Mouse (Mus musculus) embryo, embryonic 10.5 days (tissue): Measurements from ENCODE around the gene Wnt2b.

Source experiments
- DNase-seq: peaks from one replicate; pipeline ENCODE4 v3.0.0-alpha.2; 2015; ENCODE audit warnings: low spot score

Gene Wnt2b

DNA sequence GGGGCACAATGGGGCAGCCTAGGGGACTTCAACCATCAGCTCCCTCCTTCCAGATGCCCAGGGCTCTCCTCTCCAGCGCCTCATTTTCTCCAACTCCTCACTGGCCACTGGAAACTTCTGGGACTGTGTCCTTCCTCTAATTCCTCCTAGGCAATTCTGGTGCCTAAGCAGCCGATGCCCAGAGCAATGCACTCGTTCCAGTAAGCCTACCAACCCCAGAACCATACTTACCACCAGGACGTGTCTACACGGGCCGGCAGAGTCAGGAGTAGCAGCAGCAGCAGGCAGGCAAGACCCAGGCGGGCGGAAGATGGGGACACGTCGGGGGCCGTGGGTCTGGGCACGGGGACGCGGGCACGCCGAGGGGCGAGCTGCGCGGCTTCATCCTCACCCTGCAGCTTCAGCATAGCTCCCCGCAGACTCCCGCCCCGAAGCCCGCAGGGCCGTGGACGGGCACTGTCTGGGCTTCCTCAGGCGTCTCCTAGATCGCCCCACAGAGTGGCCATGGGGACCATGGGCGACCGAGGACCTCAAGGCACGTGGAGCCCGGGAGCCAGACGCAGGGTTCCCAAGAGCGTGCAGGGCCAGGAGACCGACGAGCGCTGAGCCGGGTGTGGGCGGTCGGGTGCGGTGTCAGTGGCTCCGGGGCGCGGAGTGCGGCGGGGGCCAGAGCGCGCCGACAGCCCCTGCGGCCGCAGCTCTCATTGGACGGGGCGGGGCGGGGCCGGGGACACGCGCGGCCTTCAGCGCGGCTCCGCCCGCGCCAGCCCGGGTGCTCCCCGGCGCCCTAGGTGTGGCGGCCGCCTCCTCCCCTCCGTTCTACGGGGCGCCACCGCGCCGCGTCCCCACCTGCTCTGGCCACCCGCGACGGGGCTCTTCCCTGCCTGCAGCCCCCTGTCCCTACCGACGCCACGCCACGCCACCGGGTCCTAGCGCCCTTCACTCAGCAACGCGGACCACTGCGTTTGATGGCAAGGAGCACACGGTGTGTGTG, at the start of gene Wnt2b:
Gene Wnt2b, minus strand, starts transcription at position 856 of the 994 bp plus-strand sequence.
- no peak for DNase-seq

DNA sequence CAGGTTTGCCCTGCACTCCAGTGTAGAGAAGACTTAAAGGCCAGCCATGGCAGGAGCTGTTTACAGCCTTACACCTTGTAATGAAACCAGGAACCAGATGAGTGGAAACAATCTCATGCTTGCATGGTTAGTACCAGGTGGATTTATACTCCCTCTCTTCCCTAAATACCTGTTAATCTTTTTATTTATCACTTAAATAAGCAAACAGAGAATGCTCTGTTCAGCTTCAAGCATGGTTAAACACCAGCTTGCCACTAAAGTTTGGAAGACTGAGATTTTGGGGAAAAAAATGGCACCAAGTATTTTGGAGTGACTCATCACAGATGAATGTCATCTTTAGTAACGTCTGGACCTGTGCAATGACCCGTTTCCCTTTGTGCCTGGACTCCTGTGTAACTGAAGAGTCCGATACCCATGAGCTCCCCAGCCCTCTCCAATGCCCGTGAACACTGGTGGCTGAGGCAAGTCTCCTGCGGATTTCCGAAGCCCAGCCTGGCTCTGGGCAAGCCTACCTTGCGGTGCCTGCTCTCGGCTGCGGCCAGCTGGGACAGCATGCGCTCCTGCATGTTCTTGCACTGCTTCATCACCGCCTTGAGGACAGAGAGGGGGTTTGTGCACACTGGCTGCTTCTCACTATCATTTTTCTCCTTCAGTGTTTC, 49.1 kb upstream of the Wnt2b start:
- no peak for DNase-seq

DNA sequence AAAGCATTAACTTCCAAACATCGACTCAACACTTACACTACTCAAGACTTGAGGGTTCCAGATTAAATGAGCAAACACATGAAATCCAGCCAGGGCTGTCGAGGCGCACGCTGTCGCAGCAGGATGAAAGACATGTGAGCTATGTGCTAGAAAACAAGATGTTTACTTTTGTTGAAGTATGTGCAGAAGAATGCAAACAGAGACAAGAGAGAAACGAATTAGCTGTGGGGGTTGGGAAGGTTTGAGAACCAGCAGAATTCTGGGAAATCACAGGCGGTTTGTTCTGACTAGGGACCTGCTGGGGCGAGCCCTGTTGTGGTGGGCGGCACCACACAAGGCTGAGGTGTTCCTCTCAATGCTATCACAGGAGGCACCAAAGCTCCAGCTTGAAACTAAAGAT, 46.3 kb upstream of the Wnt2b start:
- DNase-seq = no peak

DNA sequence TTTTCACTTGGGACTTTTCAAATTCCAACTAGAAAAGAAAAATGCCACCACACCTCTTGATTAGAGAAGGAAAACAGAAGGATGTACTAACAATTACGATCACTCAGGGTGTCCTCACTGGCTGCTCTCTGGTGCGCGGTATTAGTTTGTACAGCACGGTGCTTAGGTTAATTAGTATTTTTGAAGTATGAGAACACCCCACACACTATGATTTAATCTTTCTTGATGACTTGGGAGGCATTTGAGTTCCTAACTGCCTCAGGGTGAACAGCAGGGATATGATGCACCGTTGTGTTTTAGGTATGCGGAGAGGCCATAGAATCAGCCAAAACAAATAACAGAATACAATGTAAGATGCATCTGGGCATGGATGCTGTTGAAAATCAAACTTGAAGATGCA, 44.4 kb upstream of the Wnt2b start:
- no peak for DNase-seq

DNA sequence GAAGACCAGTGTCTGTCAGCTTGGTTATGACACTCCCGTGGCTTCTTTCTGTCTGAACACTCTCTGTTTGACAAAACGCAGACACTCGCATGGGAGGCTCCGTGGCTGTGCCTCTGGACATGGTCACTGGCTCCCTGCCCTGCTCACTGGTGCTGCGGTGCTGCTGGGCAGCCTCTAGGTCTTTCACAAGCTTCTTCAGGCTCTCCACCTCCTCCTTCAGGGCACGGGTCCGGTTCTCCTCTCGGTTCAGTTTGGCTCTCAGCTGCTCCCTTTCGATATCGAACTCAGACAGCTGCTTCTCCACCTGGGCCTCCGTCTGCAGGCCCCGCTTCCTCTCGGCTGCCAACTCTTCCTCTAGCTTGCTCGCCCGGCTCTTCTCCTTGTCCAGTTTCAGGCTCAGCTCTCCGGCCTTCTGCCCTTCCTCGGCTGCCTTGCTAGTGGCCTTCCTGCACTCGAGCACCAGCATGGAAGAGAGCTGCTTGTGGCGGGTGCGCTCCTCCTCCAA, 43.9 kb upstream of the Wnt2b start:
- DNase-seq = no peak

DNA sequence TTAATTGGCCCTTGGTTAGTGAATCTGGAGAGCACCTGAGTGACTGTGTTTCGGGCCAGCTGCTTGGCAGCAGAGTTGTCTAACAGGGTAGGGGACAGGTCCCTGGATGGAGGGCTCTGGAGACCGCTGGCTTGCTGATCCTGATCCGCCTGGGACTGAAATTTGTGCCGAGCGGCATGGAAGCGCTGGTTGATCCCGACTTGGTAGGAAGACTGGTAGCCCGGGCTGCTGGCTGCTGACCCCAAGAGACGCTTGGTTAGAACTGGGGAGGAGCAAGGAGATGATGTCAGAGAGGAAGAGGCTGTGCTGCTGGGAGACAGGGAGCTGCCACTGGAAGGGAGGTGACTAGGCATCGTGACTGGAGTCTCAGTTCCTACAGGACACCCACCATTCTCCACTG, 43.3 kb upstream of the Wnt2b start:
- no peak for DNase-seq

DNA sequence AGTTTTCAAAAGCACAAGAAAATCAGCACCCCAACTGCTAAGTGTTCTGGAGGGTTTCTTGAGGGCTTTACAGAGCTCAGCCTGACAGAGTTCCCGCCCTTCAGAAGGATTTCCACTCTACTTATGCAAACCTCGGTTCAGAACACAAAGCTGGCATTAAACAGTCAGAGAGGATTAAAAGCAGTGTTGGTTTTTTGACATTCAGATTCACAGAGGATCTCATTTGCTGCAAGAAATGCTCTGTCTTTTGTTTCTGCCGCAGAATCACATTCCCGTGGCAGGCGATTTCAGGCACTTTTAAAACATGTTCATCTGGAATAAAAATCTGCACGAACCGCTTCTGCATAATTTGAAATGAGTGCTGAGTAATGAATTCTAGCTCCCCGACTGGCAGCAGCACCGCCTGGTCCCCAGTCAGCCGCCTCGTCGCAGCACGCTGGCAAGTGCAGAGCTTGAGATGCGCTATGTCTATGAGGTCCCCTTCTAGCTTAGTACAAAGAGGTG, 42.3 kb upstream of the Wnt2b start:
- DNase-seq = no peak

DNA sequence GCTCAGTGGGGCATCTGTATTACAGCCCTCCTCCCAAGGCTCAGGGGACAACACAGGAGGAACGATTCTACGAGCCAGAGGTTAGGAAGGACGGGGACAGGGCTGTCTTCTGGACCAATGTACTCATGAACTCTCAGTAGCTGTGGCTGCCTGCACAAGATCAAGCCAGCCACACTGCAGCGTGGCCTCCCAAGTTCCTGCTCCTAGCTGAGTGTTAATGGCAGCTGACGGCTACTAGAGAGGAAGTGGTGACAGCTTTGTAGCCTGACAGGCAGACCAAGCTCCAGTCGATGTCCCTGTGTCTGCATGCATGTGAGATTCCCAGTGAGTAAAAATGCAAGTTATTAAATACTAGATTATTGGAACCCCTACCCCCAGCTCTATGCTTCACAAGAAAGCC, 39.7 kb upstream of the Wnt2b start:
- DNase-seq = peak; percentile 5

DNA sequence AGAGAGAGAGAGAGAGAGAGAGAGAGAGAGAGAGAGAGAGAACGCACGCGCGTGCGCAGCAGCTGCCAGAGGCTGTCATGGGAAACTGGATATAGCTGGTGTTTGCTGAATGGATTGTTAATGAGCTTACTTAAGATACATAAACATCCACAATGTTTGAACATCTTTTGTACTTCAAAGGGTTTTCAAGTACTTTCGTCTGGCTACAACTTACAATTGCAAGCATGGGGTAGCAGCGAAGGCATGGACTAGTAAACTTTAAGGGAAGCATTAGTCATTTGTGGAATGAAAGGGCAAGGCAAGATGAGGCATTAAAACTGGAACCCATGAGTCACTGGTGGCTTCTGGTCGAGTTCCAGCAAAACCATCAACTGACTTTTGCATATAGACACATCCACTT, 38.8 kb upstream of the Wnt2b start:
- DNase-seq = no peak

DNA sequence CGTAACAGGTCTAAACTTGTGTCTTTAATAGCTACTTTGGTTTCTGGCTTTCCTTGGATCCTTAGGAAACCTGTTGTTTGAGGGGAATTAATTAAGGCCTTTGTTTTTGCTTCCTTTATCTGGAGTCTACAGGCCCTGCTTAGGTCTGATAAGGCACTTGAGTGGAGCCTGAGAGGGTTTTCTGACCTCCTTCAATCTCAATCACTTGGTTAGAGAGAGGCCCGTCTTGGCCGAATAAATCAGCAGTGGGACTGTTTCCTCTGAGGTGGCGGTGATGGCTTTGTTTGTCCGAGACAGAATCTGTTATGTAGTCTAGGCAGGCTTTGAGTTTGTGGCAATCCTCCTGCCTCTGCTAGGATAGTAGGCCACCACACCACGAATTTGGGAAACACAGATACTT, 35.8 kb upstream of the Wnt2b start:
- peak; percentile 12 for DNase-seq

DNA sequence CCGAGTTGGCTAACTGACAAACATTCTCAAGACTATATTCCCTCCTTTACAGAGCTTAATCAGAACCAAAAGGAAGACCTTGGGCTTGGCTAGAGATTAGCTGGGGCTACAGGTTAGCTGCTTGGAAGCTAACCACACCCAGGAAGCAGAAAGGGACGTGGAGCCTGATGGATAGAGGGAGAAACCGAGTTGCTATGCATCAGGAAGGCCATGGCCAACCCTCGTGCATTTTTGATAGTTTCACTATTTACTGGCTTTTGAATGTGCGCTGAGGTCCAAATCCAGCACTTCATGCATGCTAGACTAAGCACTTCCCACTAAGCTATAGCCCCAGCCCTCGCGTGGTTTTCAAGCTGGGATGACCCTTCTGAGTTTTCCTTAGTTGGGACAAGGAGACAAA, 34.0 kb upstream of the Wnt2b start:
- no peak for DNase-seq

DNA sequence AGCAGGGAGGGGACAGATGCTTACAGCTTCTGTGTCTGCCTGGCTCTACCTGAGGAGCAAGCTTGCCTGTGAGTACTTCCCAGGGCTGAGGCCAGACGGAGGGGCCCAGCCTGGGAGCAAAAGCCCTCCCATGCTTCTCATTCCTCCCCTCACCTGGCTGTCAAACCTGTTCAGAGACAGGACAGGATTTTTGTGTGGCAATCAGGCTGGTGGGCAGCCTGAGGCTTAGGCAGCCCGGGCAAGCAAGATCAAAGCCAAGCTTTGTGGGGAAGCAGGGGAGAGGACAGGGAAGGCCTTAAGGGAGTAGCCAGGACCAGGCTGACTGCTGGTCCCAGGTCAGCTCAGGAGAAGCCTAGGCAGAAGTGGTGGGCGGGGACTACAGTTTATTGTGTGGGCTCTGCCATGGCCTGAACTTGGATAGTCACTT, 32.7 kb upstream of the Wnt2b start:
- DNase-seq = peak; percentile 9

DNA sequence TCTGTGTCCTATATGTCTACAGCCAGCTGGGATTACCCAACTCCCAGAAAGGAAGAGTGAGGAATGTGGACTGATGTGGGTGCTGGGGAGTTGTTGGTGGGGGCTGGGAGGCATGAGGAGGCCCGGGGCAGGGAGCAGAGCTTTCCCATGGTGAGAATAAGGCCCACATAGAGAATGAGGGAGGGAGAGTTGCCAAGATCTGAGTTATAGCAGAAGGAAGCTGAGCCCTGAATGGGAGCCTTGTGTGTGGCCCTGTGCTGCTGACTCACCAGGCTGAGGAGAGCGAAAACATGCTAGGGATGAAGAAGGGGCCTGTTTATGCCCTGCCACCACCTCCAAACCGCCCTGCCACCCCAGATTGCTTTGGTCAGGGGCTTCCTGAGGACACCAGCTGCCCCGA, 32.1 kb upstream of the Wnt2b start:
- DNase-seq = no peak

DNA sequence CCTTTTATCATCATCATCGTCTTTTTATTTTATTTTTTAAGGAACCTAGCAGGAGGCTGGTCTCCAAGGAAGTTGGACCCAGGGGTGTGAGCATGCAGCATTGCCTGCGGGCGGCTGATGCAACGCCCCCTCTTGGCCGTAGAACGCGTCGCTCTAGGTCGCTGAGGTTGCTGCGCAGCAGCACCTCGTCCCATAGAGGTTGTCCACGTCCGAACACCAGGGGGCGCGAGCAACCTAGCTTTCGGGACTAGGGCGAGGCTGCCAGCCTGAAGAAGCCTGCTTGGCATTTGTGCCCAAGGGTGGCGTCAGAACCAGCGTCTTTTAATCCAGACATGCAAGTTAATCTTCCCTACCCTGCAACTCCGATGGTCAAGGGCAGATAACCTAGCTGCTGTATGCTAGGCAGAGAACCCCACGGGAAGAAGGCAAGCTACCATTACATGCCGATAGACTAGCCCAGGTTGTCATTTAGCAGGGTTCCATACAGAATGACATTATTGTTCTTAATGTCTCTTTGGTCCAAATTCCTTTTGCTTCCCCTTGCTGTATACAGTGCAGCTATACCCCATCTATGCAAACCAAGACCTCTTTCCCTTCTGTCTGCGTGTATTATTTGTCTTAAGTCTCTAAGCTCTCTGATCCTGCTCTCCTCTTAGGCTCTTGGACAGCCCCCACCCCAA, 31.1 kb upstream of the Wnt2b start:
- DNase-seq = peak; percentile 90

DNA sequence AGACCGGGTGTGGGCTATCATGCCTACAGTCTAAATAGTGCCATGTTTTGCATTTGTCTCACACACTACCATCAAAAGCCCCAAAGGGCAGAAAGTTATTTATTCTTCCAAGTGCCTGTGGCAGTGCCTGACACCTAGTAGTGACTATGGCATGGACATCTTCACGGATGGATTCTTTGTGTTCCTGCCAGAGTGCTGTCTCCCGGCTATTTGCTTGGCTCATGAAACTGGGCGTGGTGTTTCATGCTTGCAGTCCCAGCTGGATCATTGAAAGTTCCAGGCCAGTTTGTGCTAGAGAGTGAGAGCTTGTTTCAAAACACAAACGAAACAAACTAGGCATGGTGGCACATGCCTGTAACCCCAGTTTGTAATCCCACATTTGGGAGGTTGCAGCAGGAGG, 30.0 kb upstream of the Wnt2b start:
- DNase-seq = no peak

DNA sequence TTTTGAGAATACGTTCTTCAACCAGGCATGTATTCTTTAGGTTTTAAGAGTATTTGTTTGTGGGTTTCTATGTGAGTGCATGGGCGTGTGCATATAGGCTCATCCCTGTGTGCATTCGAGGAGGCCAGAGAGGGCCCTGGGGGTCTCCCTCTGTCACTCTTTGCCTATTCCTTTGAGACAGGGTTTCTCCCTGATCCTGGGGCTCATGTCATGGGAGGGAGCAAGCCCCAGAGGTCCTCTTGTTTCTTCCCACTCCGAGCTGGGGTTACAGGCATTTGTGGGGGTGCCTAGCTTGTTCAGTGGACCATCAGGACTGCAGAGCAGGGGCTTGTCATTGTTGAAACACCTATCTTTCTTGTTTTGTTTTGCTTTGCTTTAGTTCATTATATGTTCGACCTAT, 26.2 kb upstream of the Wnt2b start:
- DNase-seq = no peak

DNA sequence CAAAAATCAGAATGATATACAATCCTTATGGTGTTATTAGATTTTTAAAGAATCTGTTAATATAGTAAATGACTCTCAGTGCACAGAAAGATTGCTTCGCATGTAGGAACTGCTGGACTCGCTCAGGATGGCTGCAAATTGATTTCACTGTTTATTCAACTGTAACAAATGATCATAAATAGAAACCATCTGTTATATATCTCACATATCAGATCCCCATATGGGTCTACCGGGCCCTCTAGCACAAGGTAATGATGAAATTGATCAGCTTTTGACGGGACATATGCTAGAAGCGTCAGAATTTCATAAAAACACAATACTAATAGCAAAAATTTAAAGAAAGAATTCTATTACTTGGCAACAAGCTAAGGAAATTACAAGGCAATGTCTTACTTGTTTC, 18.0 kb upstream of the Wnt2b start:
- DNase-seq = no peak

DNA sequence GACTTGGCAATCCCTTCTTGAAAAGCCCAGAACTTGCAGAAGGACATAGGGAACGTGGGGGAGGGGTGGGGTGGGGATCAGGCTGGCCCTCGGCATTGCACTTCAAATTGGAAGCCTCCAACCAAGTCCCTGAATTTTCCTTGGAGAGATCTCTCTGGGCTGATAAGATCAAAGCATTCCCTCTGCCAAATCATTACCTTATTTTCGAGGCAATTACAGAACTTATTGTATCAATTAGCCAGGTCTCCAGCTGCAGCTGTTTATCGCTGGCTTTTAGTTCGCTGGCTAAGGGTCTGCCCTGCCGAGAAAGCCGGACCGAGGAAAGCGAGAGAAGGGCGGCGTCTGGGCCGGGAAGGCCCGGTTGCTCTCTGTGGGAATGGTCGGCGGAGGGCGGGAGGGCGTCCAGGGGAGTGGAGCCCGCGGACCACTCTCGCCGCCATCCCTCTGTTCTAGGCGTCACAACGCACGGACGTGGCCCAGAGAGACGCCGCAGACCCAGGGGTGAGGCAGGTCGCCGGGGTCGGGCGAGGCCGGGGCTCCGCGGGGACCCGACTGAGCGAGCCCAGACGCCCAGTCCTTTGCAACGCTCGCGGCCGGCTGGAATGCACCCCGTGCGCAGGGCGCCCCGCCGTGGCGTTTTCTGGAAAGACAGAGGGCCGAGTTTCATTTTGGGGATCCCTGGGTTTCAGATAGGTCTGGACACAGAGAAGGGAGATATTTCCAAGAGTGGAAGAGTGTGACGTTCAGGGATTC, 6.0 kb upstream of the Wnt2b start:
- DNase-seq = peak; percentile 91

DNA sequence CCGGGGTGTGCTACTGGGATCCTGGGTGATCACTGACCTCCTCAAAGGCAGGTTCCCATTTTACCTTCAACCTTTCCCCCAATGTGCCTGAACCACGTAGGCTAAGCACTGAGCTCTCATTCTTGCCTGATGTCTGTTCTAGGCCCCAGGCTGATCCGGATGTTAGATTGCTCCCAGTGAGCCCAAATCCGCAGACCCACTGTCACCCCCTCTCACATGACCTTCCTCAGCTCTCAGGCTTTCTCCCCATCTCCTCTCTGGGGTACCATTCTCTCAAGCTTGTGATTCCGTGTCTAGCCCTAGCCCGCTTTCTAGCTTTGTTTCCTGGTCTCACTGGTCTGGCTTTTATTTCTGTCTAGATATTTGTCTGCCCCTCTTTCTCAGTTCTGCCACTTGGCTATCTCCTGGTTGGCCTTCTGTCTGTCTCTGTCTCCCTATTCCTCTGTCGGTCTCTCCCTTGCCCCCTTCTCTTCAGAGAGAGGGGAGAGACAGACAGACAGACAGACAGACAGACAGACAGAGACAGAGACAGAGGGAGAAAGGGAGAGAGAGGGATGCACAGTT, 4.4 kb upstream of the Wnt2b start:
- no peak for DNase-seq

DNA sequence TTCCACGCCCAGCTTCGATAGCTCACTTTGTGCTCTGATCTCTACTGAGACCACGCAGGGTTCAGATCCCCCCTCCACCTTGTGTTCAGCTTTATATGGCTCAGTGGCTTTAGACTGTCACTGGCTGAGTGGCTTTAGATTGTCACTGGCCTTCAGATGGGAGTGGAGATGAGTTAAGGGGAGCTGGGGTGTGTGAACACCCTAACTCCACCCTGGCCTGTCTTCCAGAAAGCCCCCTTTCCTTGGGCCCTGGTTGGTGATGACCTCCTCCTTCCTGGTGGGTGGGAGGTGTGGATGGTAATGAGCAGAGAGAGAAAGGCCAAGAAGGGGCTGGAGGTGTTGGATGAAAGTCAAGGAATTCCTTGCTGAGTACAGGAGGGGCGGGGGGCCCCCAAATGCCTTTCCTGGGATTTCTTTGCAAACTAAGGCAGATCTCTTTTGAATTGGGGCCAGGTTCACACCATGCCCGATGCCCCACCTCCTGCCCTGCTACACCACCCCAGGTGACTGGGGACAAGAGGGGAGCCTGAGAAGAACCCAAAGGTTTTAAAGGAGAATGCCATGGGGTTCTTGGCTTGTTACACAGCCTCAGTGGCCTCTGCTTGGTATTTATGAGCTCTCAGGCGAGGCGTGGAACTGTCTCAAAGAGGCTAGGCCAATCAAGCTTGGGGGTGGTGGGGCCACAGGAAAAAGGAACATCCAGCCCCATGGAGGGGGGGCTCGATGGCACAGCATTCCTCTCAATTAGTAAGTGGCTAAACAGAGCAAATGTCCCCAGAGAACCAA, 3.5 kb upstream of the Wnt2b start:
- no peak for DNase-seq
